Mouse (Mus musculus) erythroid progenitor cell, adult 5-6 weeks (primary cell): ENCODE data around the gene Vegfa. TPM values are rescaled to one million over a fixed set of nuclear protein-coding genes. Genes with fewer than 3 reads are reported as not detected.

Experiments
- ATAC-seq: replicated peaks from 2 replicates; pipeline ENCODE4 v1.8.0; 2016; ENCODE audit warnings: moderate number of reproducible peaks, mild to moderate bottlenecking, moderate TSS enrichment, inconsistent platforms; ENCODE audit not compliant: poor library complexity, low FRiP score, severe bottlenecking
- total RNA-seq, 2 experiments: library from RNA; stranded (forward) in 1 of 2; stranded (reverse) in 1 of 2; fragments of 150-400 nt in 1 of 2; fragments of 186-747, 209-891 nt in 1 of 2; gene quantifications; 2 replicates each; pipeline versions ENCODE4 v1.2.3 to v1.2.4; 2015 to 2017; ENCODE audit warnings: low replicate concordance in 2 of 2

The Vegfa gene
- total RNA-seq (2015; ENCODE audit: low replicate concordance): 0.42 and 11.2 TPM in 2 replicates
- 3.5 and 6.4 TPM in 2 replicates for total RNA-seq (2017; ENCODE audit: low replicate concordance)

- 0 out of 2 replicates have a peak, but pooled peaks have one; percentile 57 for ATAC-seq
Measured at GRCm38 (mm10) chr17:46032257-46032991, at the start of gene Vegfa. Vegfa (minus strand) TSS chr17:46032369.

DNA sequence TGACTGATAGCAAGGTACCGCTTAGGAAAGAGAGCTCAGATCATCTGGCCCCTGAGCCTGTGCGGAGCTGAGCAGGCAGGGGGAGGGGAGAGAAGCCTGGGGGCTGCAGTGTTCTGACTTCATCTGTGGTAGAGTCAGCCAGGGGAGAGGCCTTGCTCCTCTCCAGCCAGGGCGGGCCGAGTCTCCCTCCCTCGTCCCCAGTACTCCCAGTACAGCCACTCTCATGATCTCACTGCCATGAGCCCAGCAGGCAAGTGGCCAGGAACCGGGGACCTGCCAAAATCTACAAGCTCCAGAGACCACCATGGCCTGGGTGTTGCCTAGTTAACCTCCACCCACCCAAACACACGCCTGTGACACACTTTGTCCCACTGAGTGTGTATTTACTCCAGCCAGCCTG, 49.5 kb upstream of the Vegfa start:
- ATAC-seq: no peak

GRCm38 (mm10) chr17:46081042-46081441, 48.9 kb upstream of the Vegfa start:
- ATAC-seq: no peak

DNA sequence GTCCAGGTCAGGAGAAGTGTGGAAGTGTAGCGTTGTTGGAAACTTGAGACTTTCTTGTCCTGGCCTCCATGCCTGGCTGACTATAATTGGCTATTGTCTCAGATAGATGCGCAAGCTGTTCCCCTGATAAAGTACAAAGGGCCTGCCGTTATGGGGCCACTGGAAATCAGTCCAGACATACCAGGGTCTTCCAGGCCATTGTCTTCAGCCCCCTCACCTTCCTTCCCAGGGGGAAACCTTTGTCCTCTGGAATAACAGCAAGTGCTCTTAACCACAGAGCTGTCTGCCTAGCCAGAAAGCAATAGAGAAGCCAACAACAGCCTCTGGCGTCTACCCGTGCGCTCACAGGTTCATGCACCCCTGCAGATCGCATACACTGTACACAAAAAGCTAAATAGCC, 48.2 kb upstream of the Vegfa start:
- ATAC-seq: no peak

DNA sequence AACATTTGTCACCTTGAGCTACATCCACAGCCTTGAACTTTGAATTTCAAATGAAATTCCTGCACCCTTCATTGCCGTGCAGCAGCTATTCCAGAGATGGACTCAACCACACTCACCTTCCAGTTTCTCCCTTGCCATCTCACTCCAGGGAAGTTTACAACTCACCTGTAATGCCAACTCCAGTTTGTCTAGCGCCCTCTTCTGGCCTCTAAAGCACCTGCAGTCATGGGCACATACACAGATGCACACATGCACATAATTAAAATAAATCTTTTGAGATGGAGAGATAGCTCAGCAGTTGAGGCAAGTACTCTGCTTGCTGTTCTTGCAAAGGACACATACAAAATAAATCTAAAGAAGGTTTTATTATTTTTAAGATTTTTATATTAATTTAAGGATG, 46.9 kb upstream of the Vegfa start:
- no peak for ATAC-seq

- ATAC-seq: no peak
Measured at GRCm38 (mm10) chr17:46077921-46078534, 45.9 kb upstream of the Vegfa start.

DNA sequence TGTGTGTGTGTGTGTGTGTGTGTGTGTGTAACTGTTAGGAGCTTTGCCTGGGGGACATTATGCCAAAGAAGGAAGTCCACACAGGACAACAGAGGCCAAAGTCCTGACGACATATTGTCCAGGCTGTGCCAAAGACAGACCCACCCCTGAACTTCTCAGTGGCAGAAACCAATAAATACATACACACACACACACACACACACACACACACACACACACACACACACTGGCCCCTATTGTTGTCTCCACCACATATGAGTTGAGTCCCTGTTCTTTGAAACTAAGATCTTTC, 44.0 kb upstream of the Vegfa start:
- ATAC-seq: no peak

DNA sequence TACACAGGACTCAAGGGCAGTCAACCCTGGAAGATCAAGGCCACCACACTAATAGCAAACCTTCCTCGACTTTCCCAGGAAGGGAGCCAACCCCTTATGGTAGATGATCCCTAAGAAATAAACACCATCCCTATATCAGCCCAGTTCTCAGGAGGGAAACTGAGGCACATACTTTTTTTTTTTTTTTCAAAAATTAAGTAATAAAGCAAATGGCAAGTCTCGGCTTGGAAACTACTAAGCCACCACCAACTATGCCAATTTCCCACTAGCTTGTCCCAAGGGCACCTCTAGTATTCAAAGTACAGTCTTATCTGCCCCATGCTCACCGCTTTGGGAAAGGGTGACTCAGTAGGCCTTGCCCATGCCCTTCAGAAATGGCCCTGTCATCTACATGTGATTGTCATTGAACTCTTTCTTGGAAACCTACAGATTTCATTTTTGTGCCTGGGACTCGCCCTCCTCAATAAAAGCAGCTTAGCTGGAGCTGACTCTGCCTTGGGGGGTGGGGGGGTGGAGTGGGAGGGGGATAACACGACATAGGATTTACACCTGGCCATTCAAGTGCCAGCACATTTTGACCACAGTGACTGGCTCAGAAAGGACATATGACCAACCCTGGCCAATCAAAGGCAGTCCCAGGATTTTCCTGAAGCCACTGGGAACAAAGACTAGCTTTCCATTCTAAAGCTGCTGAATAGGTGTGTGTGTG, 43.5 kb upstream of the Vegfa start:
- ATAC-seq: no peak

DNA sequence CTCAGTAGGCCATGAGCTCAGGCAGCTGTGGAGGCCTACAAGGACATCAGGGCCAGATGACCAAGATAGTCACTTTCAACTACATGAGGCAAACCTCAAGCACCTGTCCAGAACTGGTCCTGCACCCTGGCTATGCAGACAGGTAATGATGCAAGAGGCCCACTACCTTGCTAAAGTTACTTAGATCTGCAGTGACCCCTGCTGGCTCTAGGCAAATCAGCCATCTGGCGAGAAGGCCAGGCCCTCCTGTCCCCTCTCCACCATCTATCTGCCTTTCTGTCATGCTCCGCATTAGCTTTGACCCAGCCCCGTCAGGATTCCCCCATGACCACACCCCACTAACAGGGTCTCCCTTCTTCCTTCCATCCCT, 42.9 kb upstream of the Vegfa start:
- no peak for ATAC-seq

- ATAC-seq: no peak
Measured at GRCm38 (mm10) chr17:46074398-46075115, 42.4 kb upstream of the Vegfa start.

- 0 out of 2 replicates have a peak, but pooled peaks have one; percentile 36 for ATAC-seq
Measured at GRCm38 (mm10) chr17:46073730-46074301, 41.6 kb upstream of the Vegfa start.

DNA sequence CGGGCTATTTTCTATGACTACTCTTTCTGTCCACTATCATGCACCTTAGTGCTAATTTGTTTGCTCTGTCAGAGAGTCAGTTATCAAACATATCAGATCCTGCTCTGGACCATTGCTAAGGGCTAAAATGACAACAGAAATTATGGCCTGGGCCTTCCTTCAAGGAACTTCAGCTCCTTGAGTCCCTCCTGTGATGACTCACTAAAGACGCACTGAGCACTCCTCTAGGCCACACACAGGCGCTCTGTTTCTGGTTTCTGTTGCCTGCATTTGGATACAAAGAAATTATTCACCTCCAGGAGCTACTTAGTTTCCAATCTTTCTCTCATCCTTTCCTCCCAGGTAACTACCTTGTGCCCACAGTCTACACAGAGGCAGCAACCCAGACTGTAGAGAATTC, 39.4 kb upstream of the Vegfa start:
- ATAC-seq: no peak

- ATAC-seq: no peak
Measured at GRCm38 (mm10) chr17:46070046-46070445, 37.9 kb upstream of the Vegfa start.

- no peak for ATAC-seq
Measured at GRCm38 (mm10) chr17:46063974-46064312, 31.8 kb upstream of the Vegfa start.

GRCm38 (mm10) chr17:46063283-46063973, 31.3 kb upstream of the Vegfa start:
- no peak for ATAC-seq

DNA sequence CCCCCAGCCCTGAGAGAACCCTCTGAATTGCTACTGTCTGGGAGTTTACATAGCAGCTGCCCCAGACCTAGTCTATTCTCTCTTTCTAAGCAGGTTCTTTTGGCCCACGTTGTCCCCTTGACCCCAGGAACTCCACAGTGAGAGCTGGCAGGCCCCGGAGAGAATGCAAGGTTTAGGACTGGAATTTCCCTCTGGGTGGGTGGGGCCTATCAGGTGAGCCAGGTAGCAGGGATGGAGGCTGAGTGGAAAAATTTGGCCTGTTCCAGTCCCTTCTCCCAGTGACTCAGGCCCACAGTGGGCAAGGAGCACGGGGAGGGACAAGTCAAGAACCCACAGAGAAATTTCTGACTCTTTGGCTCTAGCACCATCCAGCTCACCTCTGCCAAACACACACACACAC, 28.1 kb upstream of the Vegfa start:
- ATAC-seq: no peak

GRCm38 (mm10) chr17:46059226-46059825, 27.2 kb upstream of the Vegfa start:
- ATAC-seq: no peak

- no peak for ATAC-seq
Measured at GRCm38 (mm10) chr17:46056288-46056687, 24.1 kb upstream of the Vegfa start.

DNA sequence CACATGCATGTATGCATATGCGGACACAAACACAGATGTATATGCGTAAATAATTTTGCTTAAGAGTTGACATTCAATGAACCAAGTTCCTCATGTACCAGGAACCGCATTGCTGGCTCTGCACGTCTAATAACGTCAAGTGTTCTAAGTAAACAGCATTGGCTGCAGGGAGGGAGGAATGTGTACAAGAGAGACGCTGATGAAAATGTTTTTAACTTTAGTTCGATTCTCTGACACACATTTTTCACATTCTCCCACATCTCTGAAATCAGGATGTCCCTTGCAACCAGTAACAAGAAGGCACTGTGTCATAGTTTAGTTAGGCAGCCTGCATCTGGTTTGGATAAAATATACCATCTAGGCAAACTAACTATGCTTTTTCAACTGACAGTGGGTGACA, 23.6 kb upstream of the Vegfa start:
- no peak for ATAC-seq
